Mouse (Mus musculus) liver, postnatal 0 days (tissue): ENCODE measurements at regions not wholly inside any gene's neighbourhood (a gene's known extent, or its start where the extent isn't known, plus 50 kb on each side); places are given as distances from the start of the nearest gene placed in this dataset.

Source experiments
- ATAC-seq: fragments of 200-750 bp; cut with Nextera tagmentation; 2 replicates; pipeline ENCODE4 v1.8.0; 2017; ENCODE audit warnings: mild to moderate bottlenecking, moderate library complexity
- DNase-seq: peaks from one replicate; pipeline ENCODE4 v3.0.0-alpha.2; 2016
- H3K27ac ChIP-seq: fragments of 300-500 bp; sonication (generic); 2 replicates; pipeline ENCODE4 v1.5.1; 2014; ENCODE audit warnings: antibody characterized with exemption, moderate library complexity, mild to moderate bottlenecking, low read depth
- H3K27me3 ChIP-seq: fragments of 300-500 bp; sonication (generic); 2 replicates; pipeline ENCODE4 v1.6.1; 2014; ENCODE audit warnings: low read length, control low read depth, mixed read lengths; ENCODE audit not compliant: insufficient read depth
- H3K36me3 ChIP-seq: fragments of 300-500 bp; sonication (generic); replicated peaks from 2 replicates; pipeline ENCODE4 v1.6.1; 2014; ENCODE audit warnings: mild to moderate bottlenecking, control low read depth, low read length, moderate library complexity, mixed read lengths; ENCODE audit not compliant: insufficient read depth
- H3K4me1 ChIP-seq: fragments of 300-500 bp; sonication (generic); 2 replicates; pipeline ENCODE4 v1.6.1; 2014; ENCODE audit warnings: antibody characterized with exemption, mild to moderate bottlenecking, control low read depth; ENCODE audit not compliant: insufficient read depth
- H3K4me2 ChIP-seq: fragments of 300-500 bp; sonication (generic); 2 replicates; pipeline ENCODE4 v1.6.1; 2014; ENCODE audit warnings: low read depth, mild to moderate bottlenecking, low read length, moderate library complexity, mixed read lengths
- H3K4me3 ChIP-seq: fragments of 300-500 bp; sonication (generic); 2 replicates; pipeline ENCODE4 v1.5.1; 2014; ENCODE audit warnings: low read depth, low read length
- H3K9ac ChIP-seq: fragments of 300-500 bp; sonication (generic); replicated peaks from 2 replicates; pipeline ENCODE4 v1.6.1; 2014; ENCODE audit warnings: mild to moderate bottlenecking, moderate library complexity
- H3K9me3 ChIP-seq: fragments of 300-500 bp; sonication (generic); 2 replicates; pipeline ENCODE4 v1.6.1; 2016; ENCODE audit warnings: mild to moderate bottlenecking, control low read depth, low read length, mixed read lengths
- CTCF ChIP-seq: sonication (generic); IDR thresholded peaks from 2 replicates; pipeline ENCODE4 v1.5.1; 2016; ENCODE audit warnings: antibody characterized with exemption, low read depth
- EP300 ChIP-seq: IDR thresholded peaks from 2 replicates; pipeline ENCODE4 v1.6.1; 2016; ENCODE audit warnings: antibody characterized with exemption, low read depth, mild to moderate bottlenecking
- WGBS: fragments of 180-500 bp; shearing (Covaris S2); extraction: QIAGEN DNeasy Blood & Tissue Kit; methylation state at CpG from one replicate; pipeline ENCODE4 v1.1.7; 2014; ENCODE audit not compliant: insufficient replicate concordance; 5-methylcytosine and 5-hydroxymethylcytosine counted together

DNA sequence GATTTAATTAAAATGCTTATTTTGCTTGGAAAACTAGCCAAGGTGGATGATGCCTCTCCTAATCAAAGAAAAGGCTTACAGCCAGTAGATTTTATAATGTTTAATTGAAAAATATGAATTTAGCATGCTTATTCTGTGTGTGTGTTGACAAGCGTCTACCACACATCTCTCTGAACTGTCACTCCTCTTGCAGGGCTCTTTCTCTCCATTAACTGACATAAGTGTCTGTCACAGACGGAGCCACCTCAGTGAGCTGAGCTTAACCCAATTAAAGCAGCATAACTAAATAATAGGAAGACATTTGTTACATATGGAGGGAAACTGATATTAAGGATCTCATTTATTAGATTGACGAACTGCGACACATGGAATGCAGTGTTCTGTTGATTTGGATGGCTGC is 164.7 kb upstream of the Nectin3 start:
- no peak overlapping the region for H3K27ac ChIP-seq
- H3K4me2 ChIP-seq, result no peak overlapping the region
- WGBS, result 77% methylated on average over 4 of the region's 4 CpGs
- no peaks in the 10 kb centered on the region for H3K36me3 ChIP-seq
- no peaks in the 10 kb centered on the region for H3K9me3 ChIP-seq
- no peaks in the 10 kb centered on the region for H3K27me3 ChIP-seq
- TF ChIP-seq CTCF (no peak), EP300 (no peak)
- no peak for ATAC-seq
- H3K4me3 ChIP-seq, result no peak overlapping the region
- no peak overlapping the region for H3K9ac ChIP-seq
- H3K4me1 ChIP-seq, result no peaks in the 10 kb centered on the region
- no peak for DNase-seq

DNA sequence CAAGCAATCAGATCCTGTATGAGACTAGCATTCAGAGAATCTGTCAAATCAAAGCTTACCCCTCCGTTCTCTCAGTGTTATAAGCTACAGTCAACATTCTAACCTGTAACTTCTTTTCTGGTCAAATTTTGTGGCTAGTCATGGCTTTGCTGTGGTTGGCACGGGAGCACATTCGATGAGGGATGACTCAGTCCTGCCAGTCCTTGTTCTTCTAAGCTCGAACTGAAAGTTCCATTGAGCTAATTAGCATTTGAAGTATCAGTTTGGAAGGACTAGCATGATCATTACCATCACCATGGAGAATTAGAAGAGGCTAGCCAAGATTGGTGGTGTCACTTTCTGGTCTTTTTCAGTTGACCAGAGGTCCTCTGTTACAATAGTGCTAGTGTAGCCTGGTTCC is 156.7 kb upstream of the Nectin3 start:
- no peak for TF ChIP-seq EP300
- no peak for TF ChIP-seq CTCF
- Histone ChIP-seq H3K4me3 (no peak overlapping the region), H3K4me2 (no peak overlapping the region), H3K9me3 (no peaks in the 10 kb centered on the region), H3K27me3 (no peaks in the 10 kb centered on the region), H3K9ac (no peak overlapping the region), H3K4me1 (no peaks in the 10 kb centered on the region), H3K27ac (no peak overlapping the region), H3K36me3 (no peaks in the 10 kb centered on the region)
- no peak for ATAC-seq
- DNase-seq, result no peak
- WGBS, result 78% methylated on average over 4 of the region's 4 CpGs

DNA sequence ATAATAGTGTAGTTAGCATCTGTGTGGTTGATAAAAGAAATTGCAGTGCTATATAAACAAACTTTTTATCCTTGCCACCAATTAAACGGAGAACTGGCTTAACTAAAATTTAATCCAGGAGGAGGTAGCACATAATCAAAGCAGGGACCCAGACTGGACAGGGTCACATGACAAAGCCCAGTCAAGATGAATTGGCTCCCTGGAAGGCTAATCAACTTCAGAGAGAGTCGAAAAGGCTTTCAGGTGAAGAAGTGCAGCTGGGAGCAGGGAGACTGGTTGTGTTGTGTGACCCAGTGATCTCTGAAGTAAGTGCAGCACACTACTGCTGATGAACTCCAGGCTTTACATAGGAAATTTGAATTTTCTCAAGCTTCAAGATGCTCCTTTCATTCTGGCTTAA is 127.5 kb upstream of the Nectin3 start:
- no peak overlapping the region for H3K9ac ChIP-seq
- no peak overlapping the region for H3K4me2 ChIP-seq
- ATAC-seq (no peak), DNase-seq (no peak)
- H3K4me1 ChIP-seq, result no peaks in the 10 kb centered on the region
- WGBS, result 48% methylated on average over 2 of the region's 2 CpGs
- no peak overlapping the region for H3K27ac ChIP-seq
- TF ChIP-seq CTCF, result no peak
- TF ChIP-seq EP300, result no peak
- H3K27me3 ChIP-seq, result no peaks in the 10 kb centered on the region
- no peak overlapping the region for H3K4me3 ChIP-seq
- H3K9me3 ChIP-seq, result no peaks in the 10 kb centered on the region
- H3K36me3 ChIP-seq, result no peaks in the 10 kb centered on the region

DNA sequence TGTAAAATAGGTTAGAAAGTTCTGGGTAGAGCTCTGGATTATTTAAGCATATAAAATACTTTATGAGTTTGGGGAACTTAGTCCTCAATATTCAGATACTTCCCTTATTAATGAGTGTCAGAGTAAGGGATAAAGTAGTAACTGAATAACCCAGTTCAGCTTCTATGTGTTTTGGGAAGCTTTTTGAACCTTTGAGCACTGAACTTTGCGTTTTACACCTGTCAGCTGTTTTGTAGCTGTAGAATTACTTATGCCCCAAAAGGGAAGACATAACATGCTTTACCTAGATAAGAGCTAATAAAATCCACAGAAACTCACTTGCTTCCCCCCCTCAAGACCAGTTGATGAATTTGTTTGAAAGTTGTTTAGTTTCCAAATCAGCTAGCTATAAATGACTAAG is 124.9 kb upstream of the Nectin3 start:
- no peak for TF ChIP-seq CTCF
- no peak for TF ChIP-seq EP300
- Histone ChIP-seq H3K9me3 (no peaks in the 10 kb centered on the region), H3K4me1 (no peaks in the 10 kb centered on the region), H3K4me2 (no peak overlapping the region), H3K27ac (no peak overlapping the region), H3K36me3 (no peaks in the 10 kb centered on the region), H3K9ac (no peak overlapping the region), H3K4me3 (no peak overlapping the region), H3K27me3 (no peaks in the 10 kb centered on the region)
- ATAC-seq (no peak), DNase-seq (no peak)
- WGBS, result 54% methylated on average over 1 of the region's 1 CpGs

DNA sequence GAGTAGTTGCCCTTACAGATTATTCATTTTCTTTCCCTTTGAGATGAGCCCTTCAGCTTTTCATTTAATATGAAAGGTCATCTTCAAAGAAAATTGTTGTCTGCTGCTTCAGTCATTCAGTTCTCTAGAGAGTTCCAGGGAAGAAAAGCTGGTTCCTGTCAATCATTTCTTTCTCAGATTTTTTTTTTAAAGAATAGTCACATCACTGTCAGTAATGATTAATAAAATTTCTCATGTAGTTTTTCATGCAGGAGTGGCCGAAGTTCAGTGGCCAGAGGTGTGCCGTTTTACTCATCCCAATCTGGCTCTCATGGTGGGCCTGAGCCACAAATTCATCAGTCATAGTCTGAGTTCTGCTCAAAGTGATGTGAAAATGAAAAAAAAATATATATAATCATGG is 121.5 kb upstream of the Nectin3 start:
- no peak overlapping the region for H3K4me3 ChIP-seq
- TF ChIP-seq EP300, result no peak
- no peak for TF ChIP-seq CTCF
- no peaks in the 10 kb centered on the region for H3K9me3 ChIP-seq
- no peak overlapping the region for H3K27ac ChIP-seq
- ATAC-seq (no peak), DNase-seq (no peak)
- H3K4me2 ChIP-seq, result no peak overlapping the region
- no peaks in the 10 kb centered on the region for H3K4me1 ChIP-seq
- H3K36me3 ChIP-seq, result no peaks in the 10 kb centered on the region
- H3K27me3 ChIP-seq, result no peaks in the 10 kb centered on the region
- H3K9ac ChIP-seq, result no peak overlapping the region
- WGBS, result 84% methylated on average over 2 of the region's 2 CpGs

DNA sequence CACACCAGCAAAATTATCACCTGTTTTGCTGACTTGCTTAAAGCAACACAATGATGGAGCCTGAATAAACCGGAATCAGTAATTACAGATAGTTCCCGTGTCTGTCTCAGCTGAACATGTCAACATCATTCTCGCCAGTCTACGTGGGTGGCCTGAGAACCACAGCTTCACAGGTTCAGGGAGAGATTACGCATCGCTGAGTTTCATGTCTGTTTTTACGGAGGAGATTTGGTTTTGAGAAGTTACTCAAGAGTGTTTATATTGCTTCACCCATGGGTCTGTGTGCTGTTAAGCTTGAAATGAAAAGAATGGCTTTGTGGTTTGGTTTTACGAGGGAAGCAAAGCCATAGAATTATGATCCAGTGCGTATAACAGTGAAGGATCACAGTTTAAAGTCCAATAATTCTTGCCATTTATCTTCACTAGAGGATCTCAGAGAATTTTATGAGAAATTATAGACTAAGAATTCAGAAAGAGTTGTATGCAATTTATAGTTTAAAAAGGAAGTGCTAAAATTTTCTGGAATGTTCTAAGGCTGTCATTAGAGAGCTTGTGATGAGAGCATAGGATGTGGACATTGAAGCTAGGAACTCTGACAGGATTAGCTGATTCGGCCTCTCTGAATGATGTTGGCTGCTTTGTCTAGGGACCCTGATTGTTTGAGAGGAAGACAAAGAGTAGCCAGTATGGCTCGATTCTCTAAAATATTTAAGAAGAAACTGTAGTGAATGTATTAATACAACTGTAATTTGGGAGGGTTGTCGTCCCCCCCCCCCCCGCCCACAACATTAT is 119.4 kb upstream of the Nectin3 start:
- no peak overlapping the region for H3K4me2 ChIP-seq
- no peak overlapping the region for H3K27ac ChIP-seq
- H3K4me3 ChIP-seq, result no peak overlapping the region
- no peak overlapping the region for H3K9ac ChIP-seq
- no peaks in the 10 kb centered on the region for H3K36me3 ChIP-seq
- WGBS, result 65% methylated on average over 13 of the region's 13 CpGs
- ATAC-seq, result no peak
- no peaks in the 10 kb centered on the region for H3K4me1 ChIP-seq
- no peak for TF ChIP-seq CTCF
- TF ChIP-seq EP300, result no peak
- no peaks in the 10 kb centered on the region for H3K27me3 ChIP-seq
- DNase-seq, result no peak
- no peaks in the 10 kb centered on the region for H3K9me3 ChIP-seq

DNA sequence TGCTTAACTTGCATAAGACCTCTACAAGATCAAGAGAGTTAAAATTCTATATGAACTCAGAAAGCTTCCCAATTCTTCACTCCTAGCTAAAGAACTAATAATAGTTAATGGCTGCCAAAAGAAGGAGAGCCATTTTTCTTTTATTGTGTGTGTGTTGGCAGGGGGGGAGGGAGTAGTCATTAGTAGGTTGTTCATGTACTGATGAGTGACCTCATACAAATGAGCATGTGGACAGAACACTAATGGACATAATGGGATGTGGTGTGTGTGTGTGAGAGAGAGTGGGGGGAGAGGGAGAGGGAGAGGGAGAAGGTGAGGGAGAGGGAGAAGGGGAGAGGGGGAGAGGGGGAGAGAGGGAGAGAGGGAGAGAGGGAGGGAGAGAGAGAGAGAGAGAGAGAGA is 118.3 kb upstream of the Nectin3 start:
- Histone ChIP-seq H3K27me3 (no peaks in the 10 kb centered on the region), H3K4me2 (no peak overlapping the region), H3K4me1 (no peaks in the 10 kb centered on the region), H3K27ac (no peak overlapping the region), H3K36me3 (no peaks in the 10 kb centered on the region), H3K9me3 (no peaks in the 10 kb centered on the region), H3K9ac (no peak overlapping the region), H3K4me3 (no peak overlapping the region)
- ATAC-seq (no peak), DNase-seq (no peak)
- TF ChIP-seq EP300, result no peak
- TF ChIP-seq CTCF, result no peak
